Mouse (Mus musculus) hindbrain, embryonic 14.5 days (tissue): ENCODE data around the gene Podnl1. TPM values are rescaled to one million over a fixed set of nuclear protein-coding genes. Genes with fewer than 3 reads are reported as not detected.

ENCODE experiments used
- ATAC-seq: fragments of 200-750 bp; cut with Nextera tagmentation; 2 replicates; pipeline ENCODE4 v1.8.0; 2017; ENCODE audit warnings: moderate number of reproducible peaks, mild to moderate bottlenecking, moderate TSS enrichment, moderate library complexity; ENCODE audit not compliant: low FRiP score
- DNase-seq: peaks from one replicate; pipeline ENCODE4 v3.0.0-alpha.2; 2015; ENCODE audit warnings: low spot score
- H3K27ac ChIP-seq: fragments of 300-500 bp; sonication (generic); 2 replicates; pipeline ENCODE4 v1.5.1; 2014; ENCODE audit warnings: mild to moderate bottlenecking, moderate library complexity
- H3K27me3 ChIP-seq: fragments of 300-500 bp; sonication (generic); 2 replicates; pipeline ENCODE4 v1.6.1; 2014; ENCODE audit warnings: mild to moderate bottlenecking, low read length, mixed read lengths; ENCODE audit not compliant: control insufficient read depth, insufficient read depth
- H3K36me3 ChIP-seq: fragments of 300-500 bp; sonication (generic); replicated peaks from 2 replicates; pipeline ENCODE4 v1.6.1; 2014; ENCODE audit not compliant: control insufficient read depth, insufficient read depth
- H3K4me1 ChIP-seq: fragments of 300-500 bp; sonication (generic); replicated peaks from 2 replicates; pipeline ENCODE4 v1.6.1; 2014; ENCODE audit warnings: antibody characterized with exemption, low read length, mixed read lengths; ENCODE audit not compliant: control insufficient read depth, insufficient read depth
- H3K4me2 ChIP-seq: fragments of 300-500 bp; sonication (generic); replicated peaks from 2 replicates; pipeline ENCODE4 v1.6.1; 2014; ENCODE audit warnings: mild to moderate bottlenecking, moderate library complexity
- H3K4me3 ChIP-seq: fragments of 300-500 bp; sonication (generic); replicated peaks from 2 replicates; pipeline ENCODE4 v1.5.1; 2014; ENCODE audit warnings: mild to moderate bottlenecking, low read length
- H3K9ac ChIP-seq: fragments of 300-500 bp; sonication (generic); 2 replicates; pipeline ENCODE4 v1.6.1; 2014
- H3K9me3 ChIP-seq: fragments of 300-500 bp; sonication (generic); 2 replicates; pipeline ENCODE4 v1.6.1; 2016; ENCODE audit warnings: low read length; ENCODE audit not compliant: control insufficient read depth
- WGBS: fragments of 180-500 bp; shearing (Covaris S2); extraction: QIAGEN DNeasy Blood & Tissue Kit; methylation state at CpG from one replicate; pipeline ENCODE4 v1.1.7; 2014; 5-methylcytosine and 5-hydroxymethylcytosine counted together
- polyA plus RNA-seq: library from polyadenylated mRNA; unstranded; fragments of >200 nt; fragmentation: Nextera tagmentation; extraction: Ambion mirVana; gene quantifications from 2 replicates; pipeline ENCODE4 v1.2.1, GENCODE M21; 2014

Podnl1 gene
- polyA plus RNA-seq, 1 experiment from 2014 or later: 0.48 TPM

DNA sequence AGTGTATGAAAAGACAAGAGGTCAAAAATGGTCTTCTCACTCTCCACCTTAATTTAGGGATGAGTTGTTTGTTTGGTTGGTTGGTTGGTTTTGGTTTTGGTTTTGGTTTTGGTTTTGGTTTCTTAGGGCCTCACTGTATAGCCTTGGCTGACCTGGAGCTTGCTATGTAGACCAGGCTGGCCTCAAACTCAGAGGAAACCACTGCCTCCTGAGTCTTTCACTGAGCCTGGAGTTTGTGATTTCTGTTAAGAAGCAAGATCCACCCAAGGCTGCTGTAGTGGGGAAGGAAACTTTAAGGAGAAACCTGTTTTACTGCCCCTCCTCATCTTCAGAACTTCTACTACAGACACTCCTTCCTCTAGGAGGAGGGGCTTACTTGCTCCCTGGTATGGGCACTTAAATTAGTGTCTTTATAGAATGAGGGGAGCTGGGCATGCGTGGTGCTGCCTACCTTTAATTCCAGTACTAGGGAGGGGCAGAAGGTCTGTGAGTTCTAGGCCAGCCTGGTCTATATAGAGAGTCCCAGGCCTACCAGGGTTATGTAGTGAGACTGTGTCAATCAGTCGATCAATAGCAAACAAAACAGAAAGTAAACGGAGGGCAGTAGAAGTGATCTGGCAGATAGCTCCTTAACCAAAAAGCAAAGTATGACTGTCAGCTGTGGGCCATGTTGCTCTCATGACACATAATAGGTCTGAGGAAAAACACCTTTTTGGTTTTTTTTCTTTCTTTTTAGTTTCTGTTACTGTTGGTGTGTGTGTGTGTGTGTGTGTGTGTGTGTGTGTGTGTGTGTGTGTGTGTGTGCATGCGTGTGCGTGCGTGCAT, 19.4 kb upstream of the Podnl1 start:
- no peak overlapping the region for H3K4me2 ChIP-seq
- H3K9me3 ChIP-seq: no peaks in the 10 kb centered on the region
- ATAC-seq (no peak), DNase-seq (no peak)
- H3K4me3 ChIP-seq: no peak overlapping the region
- peaks cover 13% of the 10 kb centered on the region for H3K36me3 ChIP-seq
- H3K4me1 ChIP-seq: peaks cover 28% of the 10 kb centered on the region
- WGBS: 95% methylated on average over 6 of the region's 6 CpGs
- H3K27me3 ChIP-seq: no peaks in the 10 kb centered on the region
- no peak overlapping the region for H3K27ac ChIP-seq
- H3K9ac ChIP-seq: no peak overlapping the region

DNA sequence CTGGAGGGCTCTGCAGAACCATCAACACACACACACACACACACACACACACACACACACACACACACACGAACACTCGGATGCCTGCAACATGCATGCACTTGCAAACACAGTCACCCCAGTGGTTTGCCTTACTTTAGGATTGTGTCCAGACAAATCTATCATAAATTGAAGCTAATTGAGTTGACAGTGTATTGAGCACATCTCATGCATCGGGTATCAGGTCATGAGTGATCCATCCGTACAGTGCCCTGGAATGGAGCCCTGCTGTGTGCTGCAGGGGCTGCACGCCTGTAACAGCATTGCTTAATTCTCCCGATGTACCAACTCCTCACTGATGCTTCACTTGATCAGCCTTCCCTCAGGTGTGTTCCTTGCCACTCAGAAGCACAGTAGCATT, 10.1 kb upstream of the Podnl1 start:
- Histone ChIP-seq H3K27ac (no peak overlapping the region), H3K36me3 (no peaks in the 10 kb centered on the region), H3K4me3 (no peak overlapping the region), H3K27me3 (no peaks in the 10 kb centered on the region), H3K4me1 (no peaks in the 10 kb centered on the region), H3K9me3 (no peaks in the 10 kb centered on the region), H3K4me2 (no peak overlapping the region), H3K9ac (no peak overlapping the region)
- no peak for DNase-seq
- 85% methylated on average over 6 of the region's 6 CpGs for WGBS
- ATAC-seq: no peak

DNA sequence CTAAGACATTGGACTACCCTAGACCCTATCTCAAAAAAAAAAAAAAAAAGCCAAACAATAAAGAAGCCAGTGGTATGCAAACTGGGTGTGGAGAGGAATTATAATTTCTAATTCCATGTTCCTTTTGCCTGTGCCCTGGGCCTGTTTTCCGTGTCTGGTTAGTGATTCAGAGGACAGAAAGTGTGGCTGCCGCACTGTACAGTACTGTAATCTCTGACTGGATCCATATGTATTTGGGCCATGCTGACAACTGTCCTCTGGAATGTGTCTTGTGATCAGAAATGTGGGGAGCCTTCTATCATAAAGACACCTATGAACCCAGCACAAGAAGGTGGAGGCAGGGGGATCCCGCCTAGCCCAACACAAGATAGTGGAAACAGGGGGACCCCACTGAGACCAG, 3.6 kb upstream of the Podnl1 start:
- H3K4me1 ChIP-seq: peaks cover 2% of the 10 kb centered on the region; the same call in 1 of the 2 replicates
- ATAC-seq: no peak
- no peak overlapping the region for H3K4me2 ChIP-seq
- no peaks in the 10 kb centered on the region for H3K27me3 ChIP-seq
- H3K27ac ChIP-seq: no peak overlapping the region
- H3K36me3 ChIP-seq: no peaks in the 10 kb centered on the region
- H3K9me3 ChIP-seq: no peaks in the 10 kb centered on the region
- WGBS: 90% methylated on average over 3 of the region's 3 CpGs
- DNase-seq: no peak
- no peak overlapping the region for H3K4me3 ChIP-seq
- H3K9ac ChIP-seq: no peak overlapping the region

DNA sequence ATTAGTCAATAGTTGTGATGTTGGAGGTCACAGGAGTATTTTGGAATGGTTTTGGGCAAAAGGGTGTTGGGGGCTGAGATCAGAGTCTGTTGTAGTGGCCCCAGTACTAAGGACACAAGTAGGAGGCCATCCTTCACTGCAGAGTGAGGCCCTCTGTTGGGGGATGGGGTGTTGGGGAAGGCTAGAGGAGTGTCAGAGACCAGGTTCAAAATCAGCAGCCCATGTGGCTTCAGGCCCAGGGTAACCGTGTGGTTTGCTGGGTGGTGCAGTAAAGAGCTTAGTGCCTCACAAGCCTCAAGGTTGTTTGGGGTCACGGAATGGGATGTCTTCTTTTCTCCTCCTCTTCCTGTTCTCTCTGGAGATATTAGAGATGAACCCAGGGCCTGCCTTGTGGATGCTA, 953 bp downstream of the Podnl1 start:
- Histone ChIP-seq H3K27me3 (no peaks in the 10 kb centered on the region), H3K27ac (no peak overlapping the region), H3K4me1 (peaks cover 2% of the 10 kb centered on the region; the same call in 1 of the 2 replicates), H3K4me2 (no peak overlapping the region), H3K4me3 (no peak overlapping the region), H3K9me3 (no peaks in the 10 kb centered on the region), H3K9ac (no peak overlapping the region), H3K36me3 (peaks cover 1% of the 10 kb centered on the region; the same call in 1 of the 2 replicates)
- ATAC-seq (no peak), DNase-seq (no peak)
- WGBS: 77% methylated on average over 2 of the region's 2 CpGs

DNA sequence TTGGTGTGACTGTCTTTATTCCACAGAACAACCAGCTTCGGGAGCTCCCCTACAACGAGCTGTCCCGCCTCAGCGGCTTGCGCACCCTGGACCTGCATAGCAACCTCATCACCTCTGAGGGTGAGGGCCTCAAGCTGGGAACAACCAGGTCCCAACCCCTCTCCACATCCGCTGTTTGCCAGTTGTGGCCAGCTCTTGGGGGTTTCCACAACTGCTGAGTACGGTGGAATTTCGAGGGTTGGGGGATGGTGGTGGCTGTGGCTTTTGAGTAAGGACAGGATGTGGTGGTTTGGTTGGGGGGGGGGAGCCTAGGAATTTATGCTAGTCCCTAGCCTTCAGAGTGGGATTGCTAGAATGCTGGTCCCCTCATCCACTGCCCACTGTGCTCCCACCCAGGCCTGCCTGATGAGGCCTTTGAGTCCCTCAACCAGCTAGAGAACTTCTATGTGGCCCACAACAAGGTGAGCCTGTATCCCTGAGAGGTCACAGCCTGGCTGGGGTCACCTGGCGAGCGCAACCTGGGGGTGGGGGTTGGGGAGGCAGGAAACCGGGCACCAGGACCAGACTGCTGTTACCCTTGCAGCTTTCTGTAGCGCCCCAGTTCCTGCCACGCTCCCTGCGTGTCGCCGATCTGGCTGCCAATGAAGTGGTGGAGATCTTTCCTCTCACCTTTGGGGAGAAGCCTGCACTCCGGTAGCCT, 1.6 kb downstream of the Podnl1 start:
- H3K4me3 ChIP-seq: no peak overlapping the region
- peaks cover 2% of the 10 kb centered on the region; the same call in 1 of the 2 replicates for H3K4me1 ChIP-seq
- no peak overlapping the region for H3K9ac ChIP-seq
- no peak overlapping the region for H3K4me2 ChIP-seq
- peaks cover 7% of the 10 kb centered on the region for H3K36me3 ChIP-seq
- 73% methylated on average over 17 of the region's 17 CpGs for WGBS
- no peaks in the 10 kb centered on the region for H3K27me3 ChIP-seq
- no peaks in the 10 kb centered on the region for H3K9me3 ChIP-seq
- ATAC-seq (no peak), DNase-seq (no peak)
- H3K27ac ChIP-seq: no peak overlapping the region

DNA sequence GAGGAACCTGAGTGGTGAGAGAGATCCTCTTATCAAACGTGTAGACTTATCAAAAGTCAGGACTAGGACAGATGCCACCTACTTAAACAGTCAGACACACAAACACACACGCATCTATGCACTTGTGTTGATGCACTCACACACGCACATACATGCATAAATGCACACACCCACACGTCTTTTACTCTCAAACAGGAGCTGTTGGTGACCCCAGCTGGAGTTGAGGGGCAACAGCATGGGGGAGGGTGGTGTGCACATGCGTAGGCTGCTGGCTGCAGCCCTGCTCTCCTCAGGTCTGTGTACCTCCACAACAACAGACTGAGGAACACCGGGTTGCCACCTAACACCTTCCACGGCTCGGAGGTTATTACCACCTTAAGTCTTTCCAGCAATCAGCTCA, 2.5 kb downstream of the Podnl1 start:
- no peak overlapping the region for H3K9ac ChIP-seq
- H3K36me3 ChIP-seq: peaks cover 17% of the 10 kb centered on the region
- no peak for ATAC-seq
- 77% methylated on average over 8 of the region's 8 CpGs for WGBS
- H3K4me3 ChIP-seq: no peak overlapping the region
- no peaks in the 10 kb centered on the region for H3K27me3 ChIP-seq
- H3K4me1 ChIP-seq: peaks cover 2% of the 10 kb centered on the region; the same call in 1 of the 2 replicates
- H3K27ac ChIP-seq: no peak overlapping the region
- no peaks in the 10 kb centered on the region for H3K9me3 ChIP-seq
- DNase-seq: no peak
- H3K4me2 ChIP-seq: no peak overlapping the region

DNA sequence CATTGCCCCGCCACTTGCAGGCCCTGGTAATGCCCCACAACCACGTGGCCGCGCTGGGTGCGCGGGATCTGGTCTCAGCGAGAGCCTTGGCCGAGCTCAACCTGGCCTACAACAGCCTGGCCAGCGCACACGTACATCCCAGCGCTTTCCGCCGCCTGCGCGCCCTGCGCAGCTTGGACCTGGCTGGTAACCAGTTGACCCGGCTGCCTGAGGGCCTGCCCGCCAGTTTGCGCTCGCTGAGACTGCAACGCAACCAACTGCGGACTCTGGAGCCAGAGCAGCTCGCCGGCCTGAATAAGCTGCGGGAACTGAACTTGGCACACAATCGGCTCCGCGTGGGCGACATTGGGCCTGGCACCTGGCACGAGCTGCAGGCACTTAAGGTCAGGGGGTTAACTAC, 5.0 kb downstream of the Podnl1 start:
- WGBS: 36% methylated on average over 30 of the region's 30 CpGs
- H3K9me3 ChIP-seq: no peaks in the 10 kb centered on the region
- no peak for DNase-seq
- H3K36me3 ChIP-seq: peaks cover 42% of the 10 kb centered on the region
- H3K4me2 ChIP-seq: no peak overlapping the region
- peaks cover 2% of the 10 kb centered on the region; the same call in 1 of the 2 replicates for H3K4me1 ChIP-seq
- H3K27me3 ChIP-seq: no peaks in the 10 kb centered on the region
- H3K27ac ChIP-seq: no peak overlapping the region
- no peak overlapping the region for H3K4me3 ChIP-seq
- H3K9ac ChIP-seq: no peak overlapping the region
- ATAC-seq: 0 out of 2 replicates have a peak, but pooled peaks have one; percentile 26

DNA sequence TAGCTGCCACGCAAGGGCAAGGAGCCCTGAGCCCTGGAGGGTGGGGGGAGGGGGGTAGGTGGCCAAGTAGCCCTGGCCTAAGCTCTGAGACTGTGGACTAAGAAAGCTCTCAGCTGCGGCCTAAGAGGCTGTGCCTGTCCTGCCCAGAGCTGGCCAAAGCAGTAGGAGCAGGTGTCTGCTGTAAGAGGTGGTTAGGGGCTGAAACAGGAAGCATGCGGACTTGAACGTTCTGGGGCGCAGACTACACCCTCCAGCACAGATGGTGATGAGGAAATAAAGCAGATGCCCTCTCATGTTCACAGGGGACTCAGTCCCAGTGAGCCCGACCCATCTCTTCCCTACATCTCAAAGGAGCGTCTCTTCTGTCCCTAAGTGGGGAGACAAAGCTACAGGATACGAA, 6.4 kb downstream of the Podnl1 start:
- Histone ChIP-seq H3K4me3 (no peak overlapping the region), H3K27ac (no peak overlapping the region), H3K9ac (no peak overlapping the region), H3K9me3 (no peaks in the 10 kb centered on the region), H3K4me1 (no peaks in the 10 kb centered on the region), H3K36me3 (peaks cover 56% of the 10 kb centered on the region), H3K4me2 (no peak overlapping the region), H3K27me3 (no peaks in the 10 kb centered on the region)
- 93% methylated on average over 8 of the region's 8 CpGs for WGBS
- DNase-seq (no peak), ATAC-seq (no peak)

DNA sequence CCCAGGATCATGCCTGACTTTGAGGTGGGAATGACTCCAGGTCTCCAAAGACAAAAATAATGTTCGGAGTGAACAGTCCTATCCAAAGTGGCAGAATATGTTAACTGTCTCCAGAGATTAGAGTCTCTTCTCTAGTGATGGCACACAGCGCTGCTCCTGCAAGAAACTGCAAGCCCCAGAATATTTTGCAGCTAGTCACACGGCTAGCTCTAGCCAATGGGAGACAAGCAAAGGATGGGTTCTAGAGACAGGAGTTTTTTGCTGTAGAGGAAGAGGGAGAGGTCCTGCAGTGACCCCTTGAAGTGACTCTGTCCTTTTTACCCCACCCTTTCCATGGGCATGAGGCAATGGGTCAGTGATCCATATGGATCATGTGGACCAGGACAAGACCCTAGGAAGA, 12.1 kb downstream of the Podnl1 start:
- DNase-seq (no peak), ATAC-seq (no peak)
- Histone ChIP-seq H3K9me3 (no peaks in the 10 kb centered on the region), H3K27me3 (no peaks in the 10 kb centered on the region), H3K4me1 (no peaks in the 10 kb centered on the region), H3K9ac (no peak overlapping the region), H3K27ac (no peak overlapping the region), H3K4me2 (no peak overlapping the region), H3K4me3 (no peak overlapping the region), H3K36me3 (peaks cover 98% of the 10 kb centered on the region)
- 92% methylated on average over 3 of the region's 3 CpGs for WGBS
